Mouse (Mus musculus): ENCODE measurements around the gene Mfsd12.

The Mfsd12 gene

GRCm38 (mm10) chr10:81356991-81357844 lies at the start of gene Mfsd12:
TSS of gene Mfsd12 (plus strand) at chr10:81357491.
- peak; percentile 98 for DNase-seq

- DNase-seq, result no peak
These were observed 47.7 kb upstream of the Mfsd12 start for GRCm38 (mm10) chr10:81309571-81309970.

- DNase-seq, result no peak
These were observed 43.7 kb upstream of the Mfsd12 start for GRCm38 (mm10) chr10:81313581-81313980.

GRCm38 (mm10) chr10:81314201-81314600 lies 43.1 kb upstream of the Mfsd12 start:
- DNase-seq, result no peak

GRCm38 (mm10) chr10:81315587-81315986 lies 41.7 kb upstream of the Mfsd12 start:
- DNase-seq, result no peak

- peak in 1 of 2 experiments; percentile 56 for DNase-seq
These were observed 40.8 kb upstream of the Mfsd12 start for GRCm38 (mm10) chr10:81316338-81317060.

- no peak for DNase-seq
These were observed 40.0 kb upstream of the Mfsd12 start for GRCm38 (mm10) chr10:81317273-81317672.

- peak; percentile 66 to 69 for DNase-seq
These were observed 38.5 kb upstream of the Mfsd12 start for GRCm38 (mm10) chr10:81318589-81319329.

- peak; percentile 65 to 70 for DNase-seq
These were observed 38.0 kb upstream of the Mfsd12 start for GRCm38 (mm10) chr10:81319330-81319699.

GRCm38 (mm10) chr10:81319741-81320549 lies 37.3 kb upstream of the Mfsd12 start:
- peak in 1 of 2 experiments; percentile 59 for DNase-seq

GRCm38 (mm10) chr10:81320550-81321347 lies 36.5 kb upstream of the Mfsd12 start, which contains the start of gene Cactin:
TSS of gene Cactin (plus strand) at chr10:81321103.
- peak; percentile 100 for DNase-seq

GRCm38 (mm10) chr10:81321436-81321835 lies 35.9 kb upstream of the Mfsd12 start:
- no peak for DNase-seq

- DNase-seq, result no peak
These were observed 34.8 kb upstream of the Mfsd12 start for GRCm38 (mm10) chr10:81322444-81322843.

- DNase-seq, result no peak
These were observed 34.0 kb upstream of the Mfsd12 start for GRCm38 (mm10) chr10:81323141-81323775.

- no peak for DNase-seq
These were observed 33.3 kb upstream of the Mfsd12 start for GRCm38 (mm10) chr10:81323791-81324530.

- no peak for DNase-seq
These were observed 32.1 kb upstream of the Mfsd12 start for GRCm38 (mm10) chr10:81325176-81325575.

GRCm38 (mm10) chr10:81325781-81326180 lies 31.5 kb upstream of the Mfsd12 start:
- no peak for DNase-seq

- no peak for DNase-seq
These were observed 30.4 kb upstream of the Mfsd12 start for GRCm38 (mm10) chr10:81326858-81327257.

GRCm38 (mm10) chr10:81327959-81328358 lies 29.3 kb upstream of the Mfsd12 start:
- DNase-seq, result no peak

- no peak for DNase-seq
These were observed 28.9 kb upstream of the Mfsd12 start, which contains the start of gene Tbxa2r for GRCm38 (mm10) chr10:81328386-81328785. TSS of gene Tbxa2r (plus strand) at chr10:81328731.
